Mouse (Mus musculus): Measurements from ENCODE around the gene Nup210. TPM values are rescaled to one million over a fixed set of nuclear protein-coding genes. Genes with fewer than 3 reads are reported as not detected.

The Nup210 gene
- total and polyA plus RNA-seq, 2 experiments from 2014 or later = 17.2 to 67.8 TPM

- H3K4me3 ChIP-seq (ENCODE audit: low read depth, low read length) = no peak overlapping the region
- peaks cover 6% of the 10 kb centered on the region; the same call in 1 of the 2 replicates for H3K36me3 ChIP-seq (ENCODE audit: insufficient read depth, low read length)
- H3K27ac ChIP-seq (ENCODE audit: low read depth, low read length) = no peak overlapping the region
- no peak overlapping the region for H3K4me2 ChIP-seq (ENCODE audit: low read depth, low read length, poor library complexity, severe bottlenecking)
- H3K9ac ChIP-seq (replicated peaks; ENCODE audit: low read length, poor library complexity, severe bottlenecking) = no peak overlapping the region
- no peak for TF ChIP-seq CTCF (IDR thresholded peaks at IDR 0.05)
- 86% methylated on average over 6 of the region's 6 CpGs for WGBS
- no peaks in the 10 kb centered on the region for H3K27me3 ChIP-seq (ENCODE audit: insufficient read depth, low read length)
- ATAC-seq (ENCODE audit: low FRiP score) = no peak
- peaks cover 29% of the 10 kb centered on the region for H3K4me1 ChIP-seq (ENCODE audit: insufficient read depth, low read length)
- H3K9me3 ChIP-seq (ENCODE audit: low read length) = no peaks in the 10 kb centered on the region
- DNase-seq (ENCODE audit: low spot score) = no peak
Measured at GRCm38 (mm10) chr6:91161506-91162235, 45.0 kb upstream of the Nup210 start.

DNA sequence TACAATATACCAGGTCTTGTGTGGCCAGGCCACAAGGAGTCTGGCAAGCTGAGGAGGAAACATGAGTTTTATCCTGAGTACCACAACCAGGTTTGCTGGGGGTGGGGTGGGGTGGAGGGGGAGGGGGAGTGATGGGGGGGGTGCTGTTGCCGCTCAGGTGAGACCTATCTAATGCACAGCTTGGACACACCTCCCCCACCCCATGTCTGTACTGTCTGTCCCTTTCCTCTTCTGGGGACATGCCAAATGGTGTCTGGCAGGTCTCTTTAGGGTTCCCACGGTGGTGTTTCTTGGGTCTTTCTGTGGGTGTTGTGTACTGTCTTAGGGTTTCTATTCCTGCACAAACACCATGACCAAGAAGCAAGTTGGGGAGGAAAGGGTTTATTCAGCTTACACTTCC lies 44.3 kb upstream of the Nup210 start:
- Histone ChIP-seq H3K36me3 (ENCODE audit: insufficient read depth, low read length) (peaks cover 1% of the 10 kb centered on the region; the same call in 1 of the 2 replicates), H3K4me3 (ENCODE audit: low read depth, low read length) (no peak overlapping the region), H3K9ac (replicated peaks; ENCODE audit: low read length, poor library complexity, severe bottlenecking) (no peak overlapping the region), H3K4me1 (ENCODE audit: insufficient read depth, low read length) (peaks cover 33% of the 10 kb centered on the region), H3K27ac (ENCODE audit: low read depth, low read length) (no peak overlapping the region), H3K9me3 (ENCODE audit: low read length) (no peaks in the 10 kb centered on the region), H3K27me3 (ENCODE audit: insufficient read depth, low read length) (no peaks in the 10 kb centered on the region), H3K4me2 (ENCODE audit: low read depth, low read length, poor library complexity, severe bottlenecking) (no peak overlapping the region)
- 83% methylated on average over 2 of the region's 2 CpGs for WGBS
- no peak for TF ChIP-seq CTCF (IDR thresholded peaks at IDR 0.05)
- DNase-seq (ENCODE audit: low spot score) (no peak), ATAC-seq (ENCODE audit: low FRiP score) (no peak)

DNA sequence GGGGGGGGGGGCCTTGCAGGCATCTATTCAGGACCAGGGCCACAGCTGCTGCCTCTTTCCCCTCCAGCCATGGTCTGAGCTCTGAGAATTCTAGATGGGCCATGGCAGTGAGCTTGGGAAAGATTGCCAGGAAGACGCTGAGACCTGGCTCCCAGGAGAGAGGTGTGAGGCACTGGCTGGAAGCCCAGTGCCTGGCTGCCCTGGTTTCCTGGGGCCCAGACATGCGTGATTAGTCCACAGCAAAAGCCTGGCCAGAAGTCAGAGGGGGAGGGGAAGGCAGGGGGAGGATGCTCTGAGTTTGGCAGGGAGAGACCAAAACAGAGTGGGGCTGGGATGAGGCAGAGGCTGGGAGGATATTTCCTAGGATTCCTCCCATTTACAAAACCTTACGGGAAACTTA lies 43.8 kb upstream of the Nup210 start:
- no peak for ATAC-seq (ENCODE audit: low FRiP score)
- peak; percentile 92 for DNase-seq (ENCODE audit: low spot score)
- no peak for TF ChIP-seq CTCF (IDR thresholded peaks at IDR 0.05)
- Histone ChIP-seq H3K36me3 (ENCODE audit: insufficient read depth, low read length) (no peaks in the 10 kb centered on the region), H3K27me3 (ENCODE audit: insufficient read depth, low read length) (no peaks in the 10 kb centered on the region), H3K9ac (replicated peaks; ENCODE audit: low read length, poor library complexity, severe bottlenecking) (peak overlapping the region; percentile 19; the same call in 1 of the 2 replicates), H3K4me1 (ENCODE audit: insufficient read depth, low read length) (peaks cover 38% of the 10 kb centered on the region), H3K9me3 (ENCODE audit: low read length) (no peaks in the 10 kb centered on the region), H3K4me3 (ENCODE audit: low read depth, low read length) (no peak overlapping the region), H3K27ac (ENCODE audit: low read depth, low read length) (no peak overlapping the region), H3K4me2 (ENCODE audit: low read depth, low read length, poor library complexity, severe bottlenecking) (no peak overlapping the region)
- WGBS = 20% methylated on average over 3 of the region's 3 CpGs

- TF ChIP-seq CTCF (IDR thresholded peaks at IDR 0.05) = no peak
- H3K27me3 ChIP-seq (ENCODE audit: insufficient read depth, low read length) = no peaks in the 10 kb centered on the region
- H3K9me3 ChIP-seq (ENCODE audit: low read length) = no peaks in the 10 kb centered on the region
- no peaks in the 10 kb centered on the region for H3K36me3 ChIP-seq (ENCODE audit: insufficient read depth, low read length)
- 76% methylated on average over 9 of the region's 9 CpGs for WGBS
- DNase-seq (ENCODE audit: low spot score) = no peak
- H3K4me2 ChIP-seq (ENCODE audit: low read depth, low read length, poor library complexity, severe bottlenecking) = peak overlapping the region; percentile 76
- peak overlapping the region; percentile 51 for H3K9ac ChIP-seq (replicated peaks; ENCODE audit: low read length, poor library complexity, severe bottlenecking)
- 0 out of 2 replicates have a peak overlapping the region, but pooled peaks have one; percentile 1 for H3K4me3 ChIP-seq (ENCODE audit: low read depth, low read length)
- peaks cover 50% of the 10 kb centered on the region for H3K4me1 ChIP-seq (ENCODE audit: insufficient read depth, low read length)
- no peak overlapping the region for H3K27ac ChIP-seq (ENCODE audit: low read depth, low read length)
- ATAC-seq (ENCODE audit: low FRiP score) = no peak
Measured at GRCm38 (mm10) chr6:91159047-91159446, 42.4 kb upstream of the Nup210 start.

- DNase-seq (ENCODE audit: low spot score) (no peak), ATAC-seq (ENCODE audit: low FRiP score) (no peak)
- H3K9me3 ChIP-seq (ENCODE audit: low read length) = no peaks in the 10 kb centered on the region
- peak overlapping the region; percentile 76 for H3K4me2 ChIP-seq (ENCODE audit: low read depth, low read length, poor library complexity, severe bottlenecking)
- peak overlapping the region; percentile 98 for H3K27ac ChIP-seq (ENCODE audit: low read depth, low read length)
- H3K27me3 ChIP-seq (ENCODE audit: insufficient read depth, low read length) = no peaks in the 10 kb centered on the region
- peak overlapping the region; percentile 79 for H3K9ac ChIP-seq (replicated peaks; ENCODE audit: low read length, poor library complexity, severe bottlenecking)
- no peaks in the 10 kb centered on the region for H3K36me3 ChIP-seq (ENCODE audit: insufficient read depth, low read length)
- TF ChIP-seq CTCF (IDR thresholded peaks at IDR 0.05) = no peak
- peak overlapping the region; percentile 46 for H3K4me3 ChIP-seq (ENCODE audit: low read depth, low read length)
- WGBS = 31% methylated on average over 6 of the region's 6 CpGs
- peaks cover 59% of the 10 kb centered on the region for H3K4me1 ChIP-seq (ENCODE audit: insufficient read depth, low read length)
Measured at GRCm38 (mm10) chr6:91157237-91157570, 40.6 kb upstream of the Nup210 start.

GRCm38 (mm10) chr6:91156554-91157236 lies 40.1 kb upstream of the Nup210 start, which contains the start of gene Hdac11:
Gene Hdac11 (plus strand): TSS chr6:91156665.
- peak; percentile 96 for DNase-seq (ENCODE audit: low spot score)
- peak within 1 kb of the TSS; percentile 98 for H3K27ac ChIP-seq (ENCODE audit: low read depth, low read length)
- no peaks in the 10 kb centered on the region for H3K36me3 ChIP-seq (ENCODE audit: insufficient read depth, low read length)
- H3K4me2 ChIP-seq (ENCODE audit: low read depth, low read length, poor library complexity, severe bottlenecking) = peak within 1 kb of the TSS; percentile 76
- no peaks in the 10 kb centered on the region for H3K27me3 ChIP-seq (ENCODE audit: insufficient read depth, low read length)
- WGBS = under 1% methylated on average over 27 of the region's 42 CpGs
- H3K4me1 ChIP-seq (ENCODE audit: insufficient read depth, low read length) = peaks cover 59% of the 10 kb centered on the region
- ATAC-seq (ENCODE audit: low FRiP score) = peak; percentile 84
- H3K4me3 ChIP-seq (ENCODE audit: low read depth, low read length) = peak within 1 kb of the TSS; percentile 46
- no peaks in the 10 kb centered on the region for H3K9me3 ChIP-seq (ENCODE audit: low read length)
- H3K9ac ChIP-seq (replicated peaks; ENCODE audit: low read length, poor library complexity, severe bottlenecking) = peak within 1 kb of the TSS; percentile 79
- 0 out of 2 replicates have a peak, but pooled peaks have one; percentile 8 for TF ChIP-seq CTCF (IDR thresholded peaks at IDR 0.05)
